Mouse (Mus musculus) MEL (cell line): ENCODE results near the gene Rps13. TPM values are rescaled to one million over a fixed set of nuclear protein-coding genes. Genes with fewer than 3 reads are reported as not detected.

Experiments
- DNase-seq: peaks from one replicate; pipeline ENCODE4 v3.0.0; 2011; ENCODE audit warnings: low read depth, low spot score
- H3K27ac ChIP-seq: 2 replicates; pipeline ENCODE4 v1.5.1; 2012; ENCODE audit warnings: low read depth, mild to moderate bottlenecking, control low read depth, low read length, moderate library complexity; ENCODE audit not compliant: control insufficient read depth
- H3K27me3 ChIP-seq, 2 experiments: fragments of 150-350 bp in 1 of 2; sonication (generic) in 1 of 2; 2 replicates each; pipeline ENCODE4 v1.6.1; 2012; ENCODE audit warnings: low read length in 2 of 2, mild to moderate bottlenecking in 2 of 2, improper control_type of control experiment in 1 of 2, moderate library complexity in 1 of 2; ENCODE audit not compliant: insufficient read depth in 2 of 2, control insufficient read depth in 1 of 2
- H3K36me3 ChIP-seq, 2 experiments: 2 replicates each; pipeline ENCODE4 v1.6.1; 2012 to 2014; ENCODE audit warnings: low read length in 2 of 2, improper control_type of control experiment in 1 of 2, inconsistent platforms in 1 of 2, mild to moderate bottlenecking in 1 of 2; ENCODE audit not compliant: insufficient read depth in 2 of 2, control insufficient read depth in 1 of 2
- H3K4me1 ChIP-seq, 2 experiments: fragments of 150-350 bp in 1 of 2; sonication (generic) in 1 of 2; 2 replicates each; pipeline ENCODE4 v1.6.1; 2012; ENCODE audit warnings: low read length in 2 of 2, improper control_type of control experiment in 1 of 2, mild to moderate bottlenecking in 1 of 2; ENCODE audit not compliant: insufficient read depth in 2 of 2, control insufficient read depth in 1 of 2
- H3K4me3 ChIP-seq, 2 experiments: fragments of 150-350 bp in 1 of 2; sonication (generic) in 1 of 2; 2 replicates each; pipeline ENCODE4 v1.5.1; 2012; ENCODE audit warnings: low read depth in 2 of 2, low read length in 2 of 2, mild to moderate bottlenecking in 2 of 2, moderate library complexity in 2 of 2, control low read depth in 1 of 2, improper control_type of control experiment in 1 of 2; ENCODE audit not compliant: control insufficient read depth in 1 of 2, insufficient read depth in 1 of 2
- H3K79me2 ChIP-seq: 2 replicates; pipeline ENCODE4 v1.6.1; 2012; ENCODE audit warnings: mild to moderate bottlenecking, low read length, moderate library complexity; ENCODE audit not compliant: control insufficient read depth, poor library complexity, insufficient read depth
- H3K9ac ChIP-seq: 2 replicates; pipeline ENCODE4 v1.6.1; 2012; ENCODE audit warnings: low read depth, mild to moderate bottlenecking, control low read depth, low read length, moderate library complexity; ENCODE audit not compliant: control insufficient read depth, poor library complexity, severe bottlenecking
- H3K9me3 ChIP-seq: fragments of 150-350 bp; sonication (generic); replicated peaks from 2 replicates; pipeline ENCODE4 v1.6.1; 2012; ENCODE audit warnings: mild to moderate bottlenecking, low read length, improper control_type of control experiment, moderate library complexity; ENCODE audit not compliant: insufficient read depth
- CHD1 ChIP-seq: IDR thresholded peaks from 2 replicates; pipeline ENCODE4 v1.6.1; 2012; ENCODE audit warnings: low read depth, mild to moderate bottlenecking, inconsistent platforms, low read length, improper control_type of control experiment
- CTCF ChIP-seq, 3 experiments: IDR thresholded peaks in 2 of 3; conservative IDR thresholded peaks in 1 of 3; 2 replicates each; pipeline ENCODE4 v1.5.1; 2011 to 2012; ENCODE audit warnings: low read length in 3 of 3, low read depth in 2 of 3, mild to moderate bottlenecking in 2 of 3, improper control_type of control experiment in 1 of 3, inconsistent platforms in 1 of 3, mixed read lengths in 1 of 3, moderate library complexity in 1 of 3; ENCODE audit not compliant: control insufficient read depth in 1 of 3, insufficient read depth in 1 of 3, poor library complexity in 1 of 3, severe bottlenecking in 1 of 3
- E2F4 ChIP-seq: IDR thresholded peaks from 2 replicates; pipeline ENCODE4 v1.6.1; 2011; ENCODE audit warnings: low read depth, low read length, improper control_type of control experiment, borderline replicate concordance
- GABPA ChIP-seq: IDR thresholded peaks from 2 replicates; pipeline ENCODE4 v1.6.1; 2012; ENCODE audit warnings: low read depth, mild to moderate bottlenecking, inconsistent platforms, low read length, improper control_type of control experiment, moderate library complexity
- KAT2A ChIP-seq: conservative IDR thresholded peaks from 2 replicates; pipeline ENCODE4 v1.6.1; 2012; ENCODE audit warnings: low read depth, low read length, improper control_type of control experiment, inconsistent platforms
- MAZ ChIP-seq: IDR thresholded peaks from 2 replicates; pipeline ENCODE4 v1.6.1; 2012; ENCODE audit warnings: low read depth, mild to moderate bottlenecking, inconsistent platforms, low read length, improper control_type of control experiment
- MXI1 ChIP-seq: IDR thresholded peaks from 2 replicates; pipeline ENCODE4 v1.6.1; 2011; ENCODE audit warnings: mild to moderate bottlenecking, low read depth, low read length, improper control_type of control experiment
- MYC ChIP-seq: IDR thresholded peaks from 2 replicates; pipeline ENCODE4 v1.6.1; 2011; ENCODE audit warnings: low read depth, mild to moderate bottlenecking, low read length, improper control_type of control experiment, moderate library complexity
- POLR2A ChIP-seq, 2 experiments: IDR thresholded peaks; 2 replicates each; pipeline ENCODE4 v1.6.1; 2011 to 2012; ENCODE audit warnings: low read length in 2 of 2, mild to moderate bottlenecking in 2 of 2, control low read depth in 1 of 2, improper control_type of control experiment in 1 of 2, low read depth in 1 of 2, moderate library complexity in 1 of 2; ENCODE audit not compliant: control insufficient read depth in 1 of 2, insufficient read depth in 1 of 2, poor library complexity in 1 of 2
- POLR2AphosphoS5 ChIP-seq: IDR thresholded peaks from 2 replicates; pipeline ENCODE4 v1.6.1; 2012; ENCODE audit warnings: low read depth, borderline replicate concordance, mild to moderate bottlenecking, inconsistent platforms, low read length, moderate library complexity, mixed read lengths
- SIN3A ChIP-seq: IDR thresholded peaks from 2 replicates; pipeline ENCODE4 v1.6.1; 2012; ENCODE audit warnings: low read length, improper control_type of control experiment, inconsistent platforms
- TAL1 ChIP-seq: IDR thresholded peaks from 2 replicates; pipeline ENCODE4 v1.6.1; 2012; ENCODE audit warnings: mild to moderate bottlenecking, inconsistent platforms, low read length, moderate library complexity, mixed read lengths
- TBP ChIP-seq: IDR thresholded peaks from 2 replicates; pipeline ENCODE4 v1.8.0; 2011; ENCODE audit warnings: low read depth, low read length, improper control_type of control experiment
- TCF12 ChIP-seq: IDR thresholded peaks from 2 replicates; pipeline ENCODE4 v1.6.1; 2014; ENCODE audit warnings: low read depth, mild to moderate bottlenecking, inconsistent platforms, low read length, improper control_type of control experiment, moderate library complexity
- UBTF ChIP-seq: IDR thresholded peaks from 2 replicates; pipeline ENCODE4 v1.6.1; 2012; ENCODE audit warnings: low read depth, mild to moderate bottlenecking, inconsistent platforms, low read length, improper control_type of control experiment, moderate library complexity, borderline replicate concordance; ENCODE audit not compliant: insufficient read depth
- USF1 ChIP-seq: IDR thresholded peaks from 2 replicates; pipeline ENCODE4 v1.6.1; 2014; ENCODE audit warnings: low read depth, mild to moderate bottlenecking, inconsistent platforms, low read length, improper control_type of control experiment, moderate library complexity
- USF2 ChIP-seq, 2 experiments: IDR thresholded peaks; 2 replicates each; pipeline ENCODE4 v1.6.1; 2011 to 2012; ENCODE audit warnings: improper control_type of control experiment in 2 of 2, low read length in 2 of 2, borderline replicate concordance in 1 of 2, inconsistent platforms in 1 of 2, low read depth in 1 of 2, mild to moderate bottlenecking in 1 of 2; ENCODE audit not compliant: insufficient read depth in 1 of 2
- ZC3H11A ChIP-seq: IDR thresholded peaks from 2 replicates; pipeline ENCODE4 v1.6.1; 2012; ENCODE audit warnings: low read depth, mild to moderate bottlenecking, inconsistent platforms, low read length, improper control_type of control experiment
- ZNF384 ChIP-seq: IDR thresholded peaks from 2 replicates; pipeline ENCODE4 v1.6.1; 2012; ENCODE audit warnings: low read depth, mild to moderate bottlenecking, inconsistent platforms, low read length, improper control_type of control experiment
- polyA plus RNA-seq, 2 experiments: library from polyadenylated mRNA; stranded (reverse) in 1 of 2; unstranded in 1 of 2; fragments of >175 nt in 1 of 2; fragments of >200 nt in 1 of 2; gene quantifications; 2 replicates each; pipeline versions ENCODE4 v1.2.1 to v1.2.4; 2012; ENCODE audit warnings: low replicate concordance in 2 of 2, low read depth in 1 of 2; ENCODE audit not compliant: insufficient read length in 2 of 2, insufficient read depth in 1 of 2, missing spikeins in 1 of 2
- total RNA-seq: library from RNA; depleted of rRNA; stranded (reverse); fragments of 300-350 nt; gene quantifications from 2 replicates; pipeline ENCODE4 v1.2.3, GENCODE M21; 2012

The Rps13 gene
- total and polyA plus RNA-seq, 3 experiments: 388 to 1,952 TPM; not detected in 1

- no peaks in the 10 kb centered on the region for H3K27me3 ChIP-seq
- DNase-seq: peak; percentile 50
- peaks cover 4% of the 10 kb centered on the region in 2 experiments; a peak in 3 of 4 replicates for H3K4me1 ChIP-seq
- H3K27ac ChIP-seq: peak overlapping the region; percentile 90
- H3K4me3 ChIP-seq: peak overlapping the region; percentile 81 to 89
- TF ChIP-seq TCF12 (no peak), CTCF (IDR thresholded peaks at IDR 0.05 in 2 of 3, conservative IDR thresholded peaks at IDR 0.05 in 1 of 3; ENCODE audit: control insufficient read depth in 1 of 3, insufficient read depth in 1 of 3, low read depth in 2 of 3, low read length in 3 of 3, poor library complexity in 1 of 3, severe bottlenecking in 1 of 3) (peak in 1 of 3 experiments; percentile 22; a peak in 1 of 6 replicates), ZNF384 (no peak)
- no peaks in the 10 kb centered on the region for H3K9me3 ChIP-seq
- H3K36me3 ChIP-seq: peaks cover 26% of the 10 kb centered on the region in 2 experiments
- H3K79me2 ChIP-seq: peaks cover 33% of the 10 kb centered on the region
- H3K9ac ChIP-seq: peak overlapping the region; percentile 91
These were observed 1.1 kb upstream of the Rps13 start for GRCm38 (mm10) chr7:116335133-116335532.

- H3K36me3 ChIP-seq: peaks cover 26% of the 10 kb centered on the region in 2 experiments
- peak; percentile 68 for DNase-seq
- 0 out of 2 replicates have a peak, but pooled peaks have one; percentile 18 for TF ChIP-seq ZNF384
- TF ChIP-seq E2F4: 0 out of 2 replicates have a peak, but pooled peaks have one; percentile 20
- TF ChIP-seq MYC: peak; percentile 19; the same call in 1 of the 2 replicates
- peak; percentile 81; the same call in 1 of the 2 replicates for TF ChIP-seq CHD1
- 0 out of 2 replicates have a peak, but pooled peaks have one; percentile 10 for TF ChIP-seq TCF12
- no peak for TF ChIP-seq UBTF
- no peak for TF ChIP-seq TBP
- 0 out of 2 replicates have a peak, but pooled peaks have one; percentile 38 for TF ChIP-seq MAZ
- no peak for TF ChIP-seq MXI1
- TF ChIP-seq KAT2A: peak; percentile 47
These were observed 659 bp upstream of the Rps13 start for GRCm38 (mm10) chr7:116334669-116335038.

GRCm38 (mm10) chr7:116331246-116331645 is 2.7 kb downstream of the Rps13 start:
- Histone ChIP-seq H3K4me3 (no peak overlapping the region), H3K36me3 (peaks cover 13 to 20% of the 10 kb centered on the region in 2 experiments), H3K9me3 (no peaks in the 10 kb centered on the region), H3K27ac (peak overlapping the region; percentile 8; the same call in 1 of the 2 replicates), H3K79me2 (peaks cover 30% of the 10 kb centered on the region), H3K9ac (peak overlapping the region; percentile 4; the same call in 1 of the 2 replicates), H3K27me3 (no peaks in the 10 kb centered on the region), H3K4me1 (peaks cover 2 to 4% of the 10 kb centered on the region in 2 experiments; a peak in 2 of 4 replicates)
- TF ChIP-seq SIN3A (no peak), USF2 (IDR thresholded peaks at IDR 0.05; ENCODE audit: borderline replicate concordance in 1 of 2, insufficient read depth in 1 of 2, low read depth in 1 of 2, low read length in 2 of 2) (no peak), TCF12 (no peak), ZC3H11A (no peak), E2F4 (no peak), TAL1 (no peak), USF1 (no peak), POLR2A (IDR thresholded peaks at IDR 0.05; ENCODE audit: control insufficient read depth in 1 of 2, insufficient read depth in 1 of 2, low read depth in 1 of 2, low read length in 2 of 2, poor library complexity in 1 of 2) (no peak; a peak in 2 of 4 replicates), POLR2AphosphoS5 (no peak), GABPA (no peak), CHD1 (no peak; the same call in 1 of the 2 replicates), KAT2A (no peak)
- DNase-seq: peak; percentile 23

More at GRCm38 (mm10) chr7:116334669-116335038, 659 bp upstream of the Rps13 start:
- Histone ChIP-seq H3K4me3 (peak overlapping the region; percentile 81 to 89), H3K27ac (peak overlapping the region; percentile 90), H3K9me3 (no peaks in the 10 kb centered on the region), H3K79me2 (peaks cover 33% of the 10 kb centered on the region), H3K27me3 (no peaks in the 10 kb centered on the region), H3K9ac (peak overlapping the region; percentile 91), H3K4me1 (peaks cover 4% of the 10 kb centered on the region in 2 experiments; a peak in 3 of 4 replicates)
